Mouse (Mus musculus) c-Kit-positive CD71-positive TER-119-negative erythroid progenitor cells, embryonic 14.5 days (primary cell): Measurements from ENCODE around the gene Efna5.

Experiments
- DNase-seq: peaks from one replicate; pipeline ENCODE4 v3.0.0-alpha.2; 2013; ENCODE audit warnings: low read depth

Efna5 gene

DNA sequence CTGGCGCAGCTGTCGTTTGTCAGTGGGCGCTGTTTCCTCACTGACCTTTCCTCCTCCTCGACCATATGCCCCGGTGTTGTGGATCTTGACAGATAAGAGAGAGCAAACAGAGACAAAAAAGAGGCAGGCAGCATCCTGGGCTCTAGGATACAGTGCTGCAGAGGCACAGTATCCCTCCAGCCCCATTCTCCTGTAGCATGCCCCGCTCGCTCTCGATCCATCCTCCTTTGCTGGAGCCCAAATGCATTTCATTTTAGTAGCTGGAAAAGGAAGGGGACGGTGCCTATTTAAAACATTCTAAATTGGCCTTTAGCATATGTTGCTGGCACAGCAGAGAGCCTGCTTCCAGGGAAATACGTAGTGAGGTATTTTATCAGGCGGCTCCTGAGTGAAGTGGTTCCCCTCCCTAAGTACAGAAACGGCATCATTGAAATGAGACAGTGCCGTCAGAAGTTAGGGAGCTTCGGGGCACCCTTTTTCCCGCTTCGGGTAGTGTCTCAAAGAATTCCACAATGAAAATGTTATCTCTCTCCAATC lies 225.2 kb downstream of the Efna5 start:
- DNase-seq: no peak

DNA sequence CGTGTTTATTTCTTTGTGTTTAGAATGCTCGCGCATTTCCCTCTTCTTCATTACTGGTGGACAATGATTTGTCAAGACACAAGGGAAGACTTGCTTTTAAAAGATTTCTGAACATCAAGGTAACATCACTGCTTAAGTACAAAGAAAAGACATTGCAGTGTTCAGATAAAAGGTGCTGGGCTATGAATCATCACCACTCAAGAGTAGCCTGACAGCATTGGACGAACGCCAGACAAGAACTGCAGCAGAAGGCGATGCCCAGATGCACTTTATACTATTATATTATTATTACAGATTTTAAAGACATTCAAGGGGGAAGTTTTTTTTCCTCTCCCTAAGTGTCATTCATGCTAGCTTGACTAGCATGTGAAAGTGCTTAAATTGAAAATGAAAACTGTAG lies 228.7 kb downstream of the Efna5 start:
- DNase-seq: no peak

DNA sequence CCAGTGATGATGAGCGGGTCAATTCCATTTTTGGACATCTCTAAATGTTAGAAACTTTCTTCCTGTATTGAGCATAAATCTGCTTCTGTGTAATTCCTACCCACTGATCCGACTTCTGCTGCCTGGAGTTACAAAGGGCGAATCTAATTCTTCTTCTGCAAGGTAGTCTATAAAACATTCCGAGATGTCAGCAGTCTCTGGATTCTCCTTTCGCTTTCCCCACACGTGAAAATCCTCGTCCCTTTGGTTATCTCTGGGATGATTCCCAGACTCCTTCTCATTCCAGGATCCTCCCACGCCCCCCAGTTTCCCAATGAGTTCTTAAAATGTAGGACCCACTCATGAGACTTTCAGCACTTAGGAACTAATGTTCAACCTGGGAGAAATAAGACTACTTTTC lies 229.4 kb downstream of the Efna5 start:
- no peak for DNase-seq

DNA sequence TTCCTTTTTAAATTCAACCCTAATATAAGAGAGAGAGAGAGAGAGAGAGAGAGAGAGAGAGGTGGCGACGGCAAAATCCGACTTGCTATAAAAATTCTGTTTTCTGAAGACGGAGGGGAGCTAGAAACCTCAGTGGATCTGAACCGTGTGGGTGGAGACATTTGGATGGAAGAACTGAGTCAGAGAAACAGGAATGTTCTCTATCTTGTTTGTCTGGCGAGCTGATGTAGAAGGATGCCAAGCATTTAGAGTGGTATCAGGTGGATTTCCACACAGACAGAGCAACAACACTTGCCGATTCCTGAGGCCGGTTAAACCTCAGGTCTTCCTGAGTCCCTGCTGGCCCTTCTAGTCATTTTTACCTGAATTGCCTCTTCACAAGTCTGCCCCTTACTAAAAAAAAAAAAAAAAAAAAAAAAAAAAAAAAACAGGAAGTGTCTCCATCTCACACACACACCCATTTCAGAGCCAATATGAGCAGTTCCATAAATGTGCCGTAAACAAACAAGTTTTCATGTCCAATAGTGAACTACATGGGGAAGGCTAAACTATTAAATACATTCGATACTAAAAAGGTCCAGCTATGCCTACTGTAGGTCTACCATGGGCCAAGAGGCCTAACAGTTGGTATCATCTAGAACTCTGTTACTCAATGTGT lies 231.7 kb downstream of the Efna5 start:
- DNase-seq: no peak

DNA sequence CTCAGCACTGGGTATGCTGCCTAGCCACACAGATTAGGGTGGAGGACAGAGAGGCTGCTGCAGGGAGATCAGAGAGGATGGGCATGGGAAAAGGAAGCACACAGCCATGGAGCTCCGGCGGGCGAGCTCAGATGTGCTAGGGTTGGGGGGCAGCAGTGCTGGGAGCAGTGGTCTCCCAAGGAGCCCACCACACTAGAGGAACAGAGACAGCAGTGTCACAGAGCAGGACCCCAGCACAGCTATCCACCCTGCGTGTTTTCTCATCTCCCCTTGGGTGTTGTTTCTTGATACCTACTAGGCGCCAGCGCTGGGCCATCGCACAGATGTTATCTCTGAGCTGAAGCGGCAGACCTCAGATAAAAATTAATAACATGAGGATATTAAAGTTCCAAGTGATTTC lies 234.3 kb downstream of the Efna5 start:
- DNase-seq: no peak

DNA sequence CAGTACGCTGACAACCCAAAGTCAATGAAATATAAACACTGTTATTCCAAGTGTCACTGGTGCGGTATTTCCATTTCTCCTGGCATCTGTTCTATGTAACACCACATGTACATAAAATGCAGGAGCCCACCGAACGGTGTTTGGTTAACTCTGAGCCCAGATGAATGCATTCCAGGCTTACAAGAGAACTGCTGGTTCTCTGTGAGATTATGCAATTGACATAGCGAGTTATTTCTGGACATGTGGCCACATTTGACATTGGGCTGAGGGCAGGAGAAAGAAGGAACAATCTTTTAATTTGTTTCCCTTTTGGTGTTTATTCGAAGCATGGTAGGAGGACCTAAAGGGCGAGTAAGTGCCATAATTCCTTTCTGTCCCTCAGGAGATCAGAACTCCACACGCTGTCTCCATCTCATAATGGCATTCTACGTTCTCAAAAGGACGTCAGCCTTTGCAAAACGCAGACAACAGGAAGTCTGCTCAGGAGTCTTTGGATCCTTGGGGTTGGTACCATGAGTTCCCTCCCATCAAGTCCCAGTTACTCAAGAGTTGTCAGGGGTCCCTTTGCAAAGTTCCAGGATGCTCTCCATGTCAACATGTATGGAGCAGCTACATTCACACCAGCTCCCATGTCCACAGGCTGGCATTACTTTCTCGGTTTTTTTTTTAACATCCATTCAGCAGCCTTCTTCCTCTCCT lies 238.5 kb downstream of the Efna5 start:
- DNase-seq: no peak

DNA sequence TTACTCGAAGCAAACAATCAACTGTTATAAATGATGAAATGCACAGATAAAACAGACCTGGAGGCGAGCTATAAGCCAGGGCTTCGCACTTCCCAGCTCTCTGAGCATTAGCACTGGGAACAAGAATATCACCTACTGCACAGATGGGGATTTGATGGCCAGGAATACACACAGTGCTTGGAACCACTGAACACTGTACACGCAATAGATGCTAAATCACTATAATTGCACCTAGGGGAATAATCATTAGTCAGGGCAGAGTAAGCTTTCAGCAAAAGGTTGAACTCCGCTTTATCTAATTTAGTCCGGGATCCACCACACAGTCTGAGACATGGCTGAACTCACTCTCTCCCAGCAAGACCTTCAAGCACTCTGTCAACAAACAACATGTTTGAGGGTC lies 240.5 kb downstream of the Efna5 start:
- no peak for DNase-seq

DNA sequence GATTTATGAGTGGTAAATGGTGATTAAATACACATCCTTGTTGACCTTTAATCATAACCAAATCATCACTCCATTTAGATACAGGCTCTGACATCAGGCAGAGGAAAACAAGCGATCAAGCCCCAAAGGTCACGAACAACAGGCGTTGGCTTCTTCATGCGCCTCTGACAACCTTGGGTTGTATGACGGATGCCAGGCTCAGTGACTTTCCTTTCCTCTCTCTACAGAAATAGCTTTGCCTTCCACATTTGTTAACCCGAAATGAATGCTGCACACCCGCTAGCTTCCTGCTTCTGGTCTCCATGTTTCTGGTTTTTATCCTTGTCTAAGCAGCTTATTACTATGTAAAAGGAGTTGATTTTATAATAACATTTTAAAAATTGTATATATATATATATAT lies 244.2 kb downstream of the Efna5 start:
- no peak for DNase-seq

DNA sequence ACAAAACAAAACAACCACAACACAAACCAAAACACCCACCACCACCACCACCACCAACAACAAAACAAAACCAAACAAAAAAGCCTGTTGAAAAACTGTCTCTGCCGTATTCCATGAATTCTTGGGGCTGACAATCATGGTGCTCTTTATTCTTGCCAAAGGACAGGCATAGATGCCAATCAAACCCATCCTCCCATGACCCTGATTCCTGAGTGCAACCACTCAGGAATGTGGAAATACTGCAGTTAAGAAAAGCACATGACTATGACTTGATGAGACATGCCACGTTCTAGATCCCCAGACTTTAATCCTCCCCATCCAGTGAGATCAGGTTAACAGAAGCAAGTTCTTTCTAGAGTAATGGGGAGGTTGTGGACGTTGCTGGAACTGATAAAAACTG lies 246.2 kb downstream of the Efna5 start:
- DNase-seq: no peak

DNA sequence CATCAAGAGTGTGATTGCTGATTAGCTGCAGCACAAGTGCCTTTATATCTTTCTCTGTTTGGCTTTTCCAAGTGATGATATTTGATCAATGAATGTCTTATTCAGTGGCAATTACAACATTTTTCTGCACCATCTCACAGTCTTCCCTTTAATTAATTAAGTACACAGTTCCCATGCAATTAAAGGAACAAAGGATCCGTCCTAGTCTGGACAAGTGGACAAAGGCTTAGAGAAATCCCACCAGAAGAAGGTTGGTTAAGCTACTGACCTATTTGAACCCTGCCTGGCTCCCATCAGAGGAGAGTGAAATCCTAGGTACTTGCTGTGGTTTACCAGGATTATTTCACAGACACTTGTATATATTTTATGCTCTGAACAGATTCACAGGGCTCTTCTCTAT lies 252.6 kb downstream of the Efna5 start:
- DNase-seq: no peak

DNA sequence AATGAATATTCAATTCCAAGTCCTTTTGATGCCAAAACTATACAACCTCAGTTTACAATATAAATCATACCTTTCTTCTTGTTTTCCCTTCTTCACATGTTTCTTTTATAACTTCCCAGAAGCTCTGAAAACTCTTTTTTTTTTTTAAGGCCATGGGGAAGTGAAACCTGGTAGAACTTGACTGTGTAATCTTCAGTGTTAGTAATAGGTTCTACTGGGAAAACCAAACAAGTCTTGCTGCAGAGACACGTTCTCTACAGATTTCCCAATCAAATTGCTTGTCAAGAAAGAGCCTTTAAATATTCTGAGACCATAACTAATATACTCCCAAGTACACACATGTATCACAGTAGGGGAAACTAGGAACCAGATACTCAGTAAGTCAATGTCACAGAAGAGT lies 253.6 kb downstream of the Efna5 start:
- DNase-seq: no peak

DNA sequence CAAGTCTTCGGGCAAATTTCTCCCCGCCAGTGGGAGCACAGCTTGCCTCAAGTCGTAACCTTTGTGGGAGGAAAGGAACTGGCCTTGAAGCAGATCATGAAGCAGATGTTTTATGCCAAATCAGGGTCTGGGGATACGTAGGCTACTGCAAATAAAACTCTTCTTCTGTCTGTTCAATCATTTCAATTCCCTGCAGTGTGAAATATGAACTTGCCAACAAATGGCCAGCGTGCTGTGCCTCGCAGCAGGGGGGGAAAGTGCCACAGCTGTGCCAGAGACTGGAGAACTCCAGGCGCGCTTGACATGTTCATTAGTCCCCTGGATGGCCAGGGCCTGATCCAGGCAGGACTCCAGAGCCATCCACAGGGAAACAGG lies 255.5 kb downstream of the Efna5 start:
- DNase-seq: no peak

DNA sequence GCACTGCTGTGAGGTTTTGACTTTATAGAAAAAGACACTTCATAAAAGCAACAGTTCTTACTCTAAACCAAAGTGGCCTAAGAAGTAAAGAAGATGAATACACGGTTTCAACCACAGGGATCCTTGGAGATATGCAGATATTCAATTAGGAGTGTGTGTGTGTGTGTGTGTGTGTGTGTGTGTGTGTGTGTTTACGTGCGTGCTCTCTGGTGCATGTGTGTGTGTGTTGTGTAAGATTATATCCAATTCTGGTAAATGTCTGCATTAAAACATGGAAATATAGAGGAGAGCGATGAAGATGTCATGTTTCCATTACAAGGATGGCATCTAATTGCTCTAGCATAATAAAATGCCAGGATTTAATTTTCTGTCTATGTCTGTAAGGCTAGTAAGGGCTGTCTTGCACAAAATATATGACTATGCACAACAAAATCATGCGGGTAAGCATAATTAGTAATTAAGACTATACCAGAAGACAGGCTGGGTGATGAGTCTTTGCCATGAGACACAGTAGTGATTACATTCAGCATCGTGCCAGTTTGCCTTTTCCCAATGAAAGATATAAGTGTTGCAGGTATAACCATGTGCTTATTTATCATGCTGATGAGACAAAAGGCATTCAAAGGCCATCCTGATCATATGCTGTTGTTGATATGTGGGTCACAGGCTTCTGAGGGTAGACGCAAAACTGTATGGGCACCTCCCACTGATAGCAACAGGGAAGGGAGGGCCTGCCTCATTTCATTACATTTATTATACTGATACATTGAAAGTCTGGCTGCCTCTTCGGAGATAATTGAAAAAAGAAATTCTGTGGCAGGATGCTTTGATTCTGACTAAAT lies 256.1 kb downstream of the Efna5 start:
- no peak for DNase-seq

DNA sequence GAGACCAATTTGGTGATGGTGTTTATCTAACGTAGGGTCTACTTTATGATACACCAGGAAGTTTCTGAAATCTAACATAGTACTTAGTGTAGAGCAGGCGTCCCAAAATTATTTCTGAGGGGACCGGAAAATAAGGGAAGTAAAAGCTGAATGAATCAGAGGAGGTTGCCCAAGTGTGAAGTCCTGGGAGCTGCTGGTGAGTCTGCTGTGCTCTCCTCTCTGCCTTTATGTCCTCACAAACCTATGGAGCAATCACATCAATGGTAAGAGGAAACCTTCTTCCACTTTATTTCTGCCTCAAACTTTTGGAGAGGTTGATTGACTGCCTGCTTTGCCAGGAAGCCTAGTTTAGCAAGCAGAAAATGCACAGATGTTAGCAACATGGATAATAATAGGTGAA lies 257.9 kb downstream of the Efna5 start:
- no peak for DNase-seq

DNA sequence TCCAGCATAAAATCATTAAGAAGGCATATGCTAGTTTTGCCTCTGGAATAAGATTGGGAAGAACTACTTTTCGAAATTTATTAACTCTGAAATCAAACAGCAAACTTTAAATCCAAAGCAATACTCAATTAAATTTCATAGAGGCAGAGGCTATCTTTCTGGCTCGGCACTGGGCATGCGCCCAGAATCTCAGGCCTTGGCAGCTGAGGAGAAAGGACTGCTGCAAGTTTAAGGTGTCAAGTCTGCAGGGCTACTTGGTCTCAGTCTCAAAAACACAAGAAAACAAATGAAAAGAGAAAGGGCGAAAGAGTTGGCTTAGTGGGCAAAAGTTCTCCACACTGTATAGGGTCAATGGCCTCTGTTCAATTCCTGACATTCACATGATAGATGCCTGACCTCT lies 258.6 kb downstream of the Efna5 start:
- no peak for DNase-seq

DNA sequence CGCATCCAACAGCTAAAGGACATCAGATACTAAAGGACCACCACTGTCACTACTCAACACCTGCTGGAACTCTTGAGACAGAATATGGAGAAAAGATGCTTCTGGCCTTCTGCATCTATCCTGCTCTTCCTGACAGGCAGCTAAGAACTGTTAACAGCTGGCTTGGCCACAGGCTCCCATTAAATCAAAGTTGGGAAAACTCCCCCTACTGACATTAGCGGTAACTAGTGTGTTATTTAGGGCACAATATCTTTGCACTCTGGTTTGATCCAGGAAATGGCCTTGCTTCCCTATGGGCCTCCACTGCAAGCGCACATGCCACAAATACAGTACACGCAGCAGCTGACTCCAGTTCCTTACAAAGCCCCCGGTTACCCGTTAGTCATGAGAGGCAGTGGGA lies 266.0 kb downstream of the Efna5 start:
- DNase-seq: no peak

DNA sequence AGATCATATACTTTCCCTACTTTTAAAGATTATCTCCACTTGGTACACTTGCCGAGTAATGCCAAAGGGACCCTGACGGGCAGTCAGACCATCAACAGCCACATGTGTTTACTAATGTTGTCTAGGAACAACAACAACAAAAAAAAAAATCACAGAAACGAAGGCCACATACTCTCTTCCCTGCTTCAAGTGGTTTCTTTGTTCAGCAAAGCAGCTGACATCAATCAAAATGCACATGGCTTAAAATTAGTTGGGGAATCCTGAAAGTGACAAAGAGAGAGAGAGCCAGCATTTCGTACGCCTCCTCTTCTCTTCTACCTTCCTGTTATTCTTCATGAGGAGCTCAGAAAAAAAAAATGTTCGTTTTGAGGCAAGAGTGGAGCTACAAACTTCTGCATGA lies 266.4 kb downstream of the Efna5 start:
- DNase-seq: no peak

DNA sequence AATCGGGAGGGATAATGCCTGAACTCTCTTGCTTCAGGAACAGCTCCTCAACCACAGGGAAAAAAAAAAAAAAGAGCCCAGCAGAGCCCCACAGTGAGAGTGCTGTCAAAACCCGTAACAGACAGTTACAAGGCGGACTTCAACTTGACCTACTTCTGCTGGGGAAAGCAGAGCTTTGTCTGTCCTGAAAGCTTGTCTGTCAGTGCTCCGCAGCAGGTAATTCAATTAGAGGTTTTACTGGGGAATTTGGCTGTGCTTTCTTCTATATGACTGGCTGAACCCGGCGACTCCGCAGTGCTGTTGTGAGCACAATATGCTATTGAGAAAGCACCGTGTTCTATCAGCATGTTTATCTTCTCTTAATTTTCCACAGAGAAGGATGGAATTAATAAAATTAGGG lies 266.9 kb downstream of the Efna5 start:
- DNase-seq: no peak

DNA sequence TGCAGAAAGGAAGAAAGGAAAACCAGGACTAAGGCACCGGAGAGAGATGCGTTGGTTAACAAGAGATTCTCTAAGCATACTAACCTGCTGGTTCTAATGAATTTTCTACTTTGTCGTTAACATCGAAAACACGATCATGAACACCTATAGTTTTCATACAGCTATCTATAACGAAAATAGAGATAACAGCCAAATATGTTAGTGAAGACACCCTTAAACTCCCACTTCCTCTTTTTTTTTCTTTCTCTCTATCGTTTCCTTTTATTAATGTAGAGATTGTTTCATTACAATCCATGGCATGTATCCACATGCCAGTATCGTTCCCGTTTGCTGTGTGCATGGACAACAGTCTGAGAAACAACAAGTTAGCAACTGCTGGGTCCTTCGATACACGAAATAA lies 267.9 kb downstream of the Efna5 start:
- no peak for DNase-seq

DNA sequence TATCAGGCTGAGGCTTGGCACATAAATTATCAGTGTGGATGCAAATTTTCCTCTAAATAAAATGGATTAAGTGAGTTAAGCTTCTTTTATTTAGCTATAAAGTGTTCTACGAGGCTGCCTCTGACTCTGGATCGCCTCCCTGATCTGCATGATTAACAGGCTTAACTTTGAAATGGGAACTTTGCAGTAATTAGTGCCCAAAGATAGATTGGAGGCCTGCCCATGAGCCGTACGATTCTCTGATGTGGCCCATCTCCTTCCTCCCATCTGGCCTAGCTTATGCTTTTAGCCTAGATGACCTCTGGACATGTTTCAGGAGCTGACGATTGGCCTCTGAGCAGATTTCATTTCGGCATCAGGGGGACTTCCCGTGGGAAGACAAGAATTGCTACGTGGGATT lies 273.0 kb downstream of the Efna5 start:
- no peak for DNase-seq

DNA sequence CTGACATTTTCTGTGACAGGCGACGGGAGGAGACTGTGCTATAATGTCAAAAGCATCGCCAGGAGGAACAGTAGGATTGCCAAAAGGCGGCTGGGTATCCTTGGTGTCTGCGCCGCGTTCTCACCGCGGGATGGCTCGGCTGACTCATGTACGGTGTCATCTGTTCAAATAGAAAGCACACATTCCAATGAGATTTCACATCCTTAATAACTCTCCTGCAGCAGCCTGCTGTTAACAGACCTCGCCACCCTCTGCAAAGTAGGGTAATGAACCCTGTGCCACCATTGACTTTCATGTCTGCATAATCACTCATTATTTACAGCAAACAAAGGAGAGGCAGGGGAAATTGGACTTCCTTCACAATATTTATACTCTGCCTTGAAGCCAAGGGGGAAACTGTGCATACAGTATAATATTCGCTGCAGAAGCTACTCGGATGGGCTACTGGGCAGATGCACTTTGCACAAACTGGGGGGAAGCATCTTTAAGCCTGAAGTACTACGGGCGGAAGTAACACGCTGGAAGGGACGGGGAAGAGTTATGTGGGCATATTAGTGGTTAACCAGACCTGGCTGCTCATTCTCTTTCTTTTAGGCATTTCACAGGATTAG lies 273.7 kb downstream of the Efna5 start:
- DNase-seq: no peak

DNA sequence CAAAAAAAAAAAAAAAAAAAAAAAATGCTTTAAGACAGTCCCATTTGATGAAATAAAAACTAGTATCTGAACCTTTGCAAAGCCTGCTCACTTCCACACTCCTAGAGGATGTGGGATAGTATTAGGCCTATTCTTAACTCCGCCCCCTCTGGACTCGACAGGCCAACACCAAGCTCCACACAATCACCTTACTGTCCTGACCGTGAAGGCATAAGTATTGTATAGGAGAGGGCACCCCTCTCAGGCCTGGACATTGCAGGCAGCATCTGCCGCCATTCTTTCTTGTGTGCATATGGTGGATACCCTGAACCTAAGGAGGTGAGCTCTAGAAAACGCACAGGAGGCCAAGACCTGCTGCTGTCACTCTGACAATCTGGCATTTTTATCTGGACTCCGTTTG lies 274.4 kb downstream of the Efna5 start:
- DNase-seq: no peak

DNA sequence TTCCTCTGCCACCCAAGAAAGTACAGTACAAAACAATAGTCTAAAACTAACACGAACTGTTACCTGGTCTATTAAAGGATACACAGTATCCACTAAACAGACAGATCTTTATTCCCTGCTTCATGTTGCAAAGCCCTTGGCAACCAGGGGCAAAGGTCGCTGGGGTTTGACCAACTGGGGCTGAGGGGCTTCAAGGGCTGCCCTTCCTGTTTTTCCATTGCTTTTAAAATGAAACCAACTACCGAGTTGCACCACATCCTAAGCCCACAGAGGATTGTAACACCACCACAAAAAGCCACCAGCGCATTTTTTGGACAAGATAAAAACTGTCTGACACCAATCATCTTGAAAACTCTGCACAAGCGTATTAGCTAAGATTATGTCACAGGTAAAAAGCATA lies 276.8 kb downstream of the Efna5 start:
- no peak for DNase-seq
